In the genomic region with DNA sequence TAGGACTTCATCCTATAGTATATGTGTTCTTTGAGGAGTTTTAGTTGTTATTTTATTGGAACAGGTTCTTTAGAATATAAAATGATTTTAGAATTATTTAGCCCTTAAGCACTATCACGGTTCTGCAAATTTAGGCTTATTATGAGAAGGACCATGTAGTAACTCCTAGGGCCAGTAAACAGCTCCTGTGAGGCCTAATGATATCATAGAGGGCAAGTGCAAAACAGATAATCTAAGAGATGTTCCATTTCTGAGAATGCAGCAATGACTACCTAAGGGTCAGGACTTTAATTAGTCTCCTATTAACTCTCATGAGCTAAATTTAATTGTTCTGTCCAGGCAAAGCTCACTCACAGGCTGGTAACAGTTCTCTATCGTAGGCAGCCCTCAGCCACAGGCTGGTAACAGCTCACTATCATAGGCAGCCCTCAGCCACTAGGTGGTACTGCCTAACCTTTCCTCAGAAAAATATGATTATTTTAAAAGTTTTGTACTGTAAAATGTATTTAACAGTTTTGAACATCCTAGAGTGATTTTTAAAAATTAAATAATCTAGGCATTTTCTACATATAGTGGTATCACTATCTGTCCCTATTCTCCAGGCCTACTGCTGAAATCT, we compare ENCODE assay signal across 9 mouse cellular contexts.
A peak's percentile ranks its signal among the peaks of the same experiment; 100 is the strongest.
DNase-seq lines count a peak whose midpoint lies in the region; ATAC-seq and TF ChIP-seq lines count a peak whose summit lies in the region.
"Had no signal": no experiment of that assay in that cellular context is flagged by ENCODE, and none has a peak within 500 bp of the region (broad histone marks: within the 10 kb centered on the region; RNA-seq: fewer than 3 reads in every experiment).

No protein-coding gene starts in this region.

- WGBS in liver, embryonic 14.5 days (ENCODE audit: insufficient replicate concordance): 44% methylated on average over 2 of the region's 2 CpGs
- 54% methylated on average over 2 of the region's 2 CpGs for WGBS in liver, embryonic 11.5 days
- WGBS in forebrain, embryonic 12.5 days: 54% methylated on average over 2 of the region's 2 CpGs
- WGBS in midbrain, postnatal 0 days: 56% methylated on average over 2 of the region's 2 CpGs

- no peaks in the 10 kb centered on the region for H3K4me1 ChIP-seq in liver, embryonic 14.5 days (replicated peaks; ENCODE audit: control insufficient read depth in 2 of 2, insufficient read depth in 2 of 2, low read length in 1 of 2)
- no peaks in the 10 kb centered on the region for H3K4me1 ChIP-seq in liver, embryonic 11.5 days (replicated peaks; ENCODE audit: control insufficient read depth, insufficient read depth, low read length)
- H3K4me1 ChIP-seq in forebrain, embryonic 12.5 days: no peaks in the 10 kb centered on the region
- H3K4me1 ChIP-seq in midbrain, postnatal 0 days (ENCODE audit: insufficient read depth, low read length): no peaks in the 10 kb centered on the region

- H3K4me3 ChIP-seq in liver, embryonic 14.5 days (ENCODE audit: insufficient read depth in 1 of 2, low read depth in 2 of 2, low read length in 2 of 2): no peak overlapping the region
- no peak overlapping the region for H3K4me3 ChIP-seq in liver, embryonic 11.5 days (ENCODE audit: low read depth, low read length)
- H3K4me3 ChIP-seq in forebrain, embryonic 12.5 days (replicated peaks): no peak overlapping the region
- no peak overlapping the region for H3K4me3 ChIP-seq in midbrain, postnatal 0 days (ENCODE audit: low read depth, low read length)

- no peak for TF ChIP-seq EP300 in liver, embryonic 14.5 days (IDR thresholded peaks at IDR 0.05; ENCODE audit: low read depth)

- no peak overlapping the region for H3K4me2 ChIP-seq in liver, embryonic 14.5 days (ENCODE audit: low read depth)
- H3K4me2 ChIP-seq in liver, embryonic 11.5 days: no peak overlapping the region
- H3K4me2 ChIP-seq in forebrain, embryonic 12.5 days: no peak overlapping the region
- no peak overlapping the region for H3K4me2 ChIP-seq in midbrain, postnatal 0 days (ENCODE audit: low read depth, low read length, poor library complexity, severe bottlenecking)

- H3K9ac ChIP-seq in liver, embryonic 14.5 days (replicated peaks): no peak overlapping the region
- no peak overlapping the region for H3K9ac ChIP-seq in liver, embryonic 11.5 days (ENCODE audit: low read depth, low read length)
- no peak overlapping the region for H3K9ac ChIP-seq in forebrain, embryonic 12.5 days
- H3K9ac ChIP-seq in midbrain, postnatal 0 days (replicated peaks; ENCODE audit: low read length, poor library complexity, severe bottlenecking): no peak overlapping the region

- TF ChIP-seq CTCF in liver, embryonic 14.5 days (IDR thresholded peaks at IDR 0.05; ENCODE audit: low read depth): peak; percentile 25; the same call in 1 of the 2 replicates
- TF ChIP-seq CTCF in midbrain, postnatal 0 days (IDR thresholded peaks at IDR 0.05): peak; percentile 86

- H3K27me3 ChIP-seq in liver, embryonic 14.5 days (ENCODE audit: control insufficient read depth, insufficient read depth, low read length): no peaks in the 10 kb centered on the region
- no peaks in the 10 kb centered on the region for H3K27me3 ChIP-seq in liver, embryonic 11.5 days (replicated peaks; ENCODE audit: control insufficient read depth, insufficient read depth, low read length)
- H3K27me3 ChIP-seq in forebrain, embryonic 12.5 days: no peaks in the 10 kb centered on the region
- H3K27me3 ChIP-seq in midbrain, postnatal 0 days (ENCODE audit: insufficient read depth, low read length): no peaks in the 10 kb centered on the region

- H3K36me3 ChIP-seq in liver, embryonic 14.5 days (replicated peaks; ENCODE audit: control insufficient read depth, insufficient read depth, low read depth): no peaks in the 10 kb centered on the region
- no peaks in the 10 kb centered on the region for H3K36me3 ChIP-seq in liver, embryonic 11.5 days (ENCODE audit: control insufficient read depth, insufficient read depth, low read length)
- no peaks in the 10 kb centered on the region for H3K36me3 ChIP-seq in forebrain, embryonic 12.5 days (replicated peaks)
- H3K36me3 ChIP-seq in midbrain, postnatal 0 days (ENCODE audit: insufficient read depth, low read length): no peaks in the 10 kb centered on the region

- H3K9me3 ChIP-seq in liver, embryonic 14.5 days (ENCODE audit: control insufficient read depth, low read length): no peaks in the 10 kb centered on the region
- H3K9me3 ChIP-seq in liver, embryonic 11.5 days (ENCODE audit: control insufficient read depth, low read length): no peaks in the 10 kb centered on the region
- no peaks in the 10 kb centered on the region for H3K9me3 ChIP-seq in forebrain, embryonic 12.5 days
- H3K9me3 ChIP-seq in midbrain, postnatal 0 days (ENCODE audit: low read length): no peaks in the 10 kb centered on the region

- no peak for ATAC-seq in liver, embryonic 14.5 days (ENCODE audit: insufficient read depth)
- no peak for ATAC-seq in liver, embryonic 11.5 days (replicated peaks; ENCODE audit: low FRiP score)
- peak; percentile 69; the same call in 1 of the 2 replicates for ATAC-seq in forebrain, embryonic 12.5 days (ENCODE audit: low FRiP score)
- ATAC-seq in midbrain, postnatal 0 days (ENCODE audit: low FRiP score): peak; percentile 85; the same call in 1 of the 2 replicates

- peak; percentile 5 for DNase-seq in adrenal gland, postnatal 10 days
- no peak for DNase-seq in adrenal gland, adult (ENCODE audit: inconsistent age in 2 of 2, low spot score in 1 of 2)
- DNase-seq in liver, embryonic 14.5 days (ENCODE audit: low read depth in 3 of 3, low spot score in 3 of 3): no peak
- DNase-seq in liver, embryonic 11.5 days (ENCODE audit: low spot score): no peak
- peak; percentile 76 for DNase-seq in midbrain, postnatal 0 days (ENCODE audit: low spot score)
- DNase-seq in thymus, postnatal 36 days: no peak
- no peak for DNase-seq in cerebellum, adult 18-20 months
- DNase-seq: gastrocnemius, postnatal 10 days had no signal

- H3K27ac ChIP-seq in liver, embryonic 14.5 days: no peak overlapping the region
- H3K27ac ChIP-seq in liver, embryonic 11.5 days (ENCODE audit: low read depth, low read length): no peak overlapping the region
- no peak overlapping the region for H3K27ac ChIP-seq in forebrain, embryonic 12.5 days
- no peak overlapping the region for H3K27ac ChIP-seq in midbrain, postnatal 0 days (ENCODE audit: low read depth, low read length)

Comparison
In these comparisons a context has a peak if more than half of its experiments do, and no peak if none do; other contexts are left out.
1. DNase-seq: peak in adrenal gland, postnatal 10 days (single experiment) and midbrain, postnatal 0 days (single experiment); none in adrenal gland, adult (0 of 2), liver, embryonic 14.5 days (0 of 3), liver, embryonic 11.5 days (single experiment), thymus, postnatal 36 days (0 of 2) and cerebellum, adult 18-20 months (0 of 2).
2. ATAC-seq: peak in forebrain, embryonic 12.5 days (single experiment) and midbrain, postnatal 0 days (single experiment); none in liver, embryonic 14.5 days (single experiment) and liver, embryonic 11.5 days (single experiment).